Mouse (Mus musculus): ENCODE measurements around the gene Clk1.

Gene Clk1

DNA sequence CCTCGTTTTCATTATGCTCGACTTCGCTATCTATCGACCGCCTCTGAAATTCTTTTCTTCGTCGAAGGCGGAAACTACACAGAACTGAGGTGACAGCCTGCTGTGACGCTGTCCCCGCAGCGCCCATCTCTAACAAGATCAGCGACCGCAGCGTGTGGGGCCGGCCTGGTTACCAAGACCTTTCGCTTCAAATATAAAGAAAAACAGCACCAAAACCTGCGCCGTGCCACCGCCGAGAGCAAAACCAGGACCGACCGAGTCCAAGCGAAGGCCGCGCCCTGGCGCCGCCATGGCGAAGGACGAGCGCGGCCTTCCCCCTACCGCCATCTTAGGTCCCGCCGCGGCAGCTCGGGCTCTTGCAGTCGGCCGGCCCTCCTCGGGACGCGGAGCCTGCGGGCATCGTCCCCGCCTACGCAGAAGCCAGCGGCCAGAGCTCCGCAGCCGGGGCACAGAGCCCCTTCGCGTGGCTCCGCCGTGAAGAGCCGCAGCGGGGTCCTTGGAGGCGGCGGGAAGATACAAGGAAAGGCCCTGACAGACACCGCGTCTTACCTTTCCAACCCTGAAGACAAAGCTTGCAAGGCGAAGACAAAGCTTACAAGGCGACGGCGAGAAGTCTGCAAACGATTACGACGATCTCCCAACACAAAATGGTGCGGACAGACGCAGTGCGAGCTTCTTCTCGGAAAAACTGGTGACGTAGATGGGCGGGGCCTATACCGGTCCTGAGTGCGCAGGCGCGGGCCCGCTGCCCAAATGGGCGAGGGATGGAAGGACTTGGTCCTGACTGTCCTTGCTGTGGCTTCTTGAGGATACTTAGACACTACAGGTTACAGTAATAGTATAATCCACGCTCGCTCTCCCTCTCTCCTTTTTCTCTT, at the start of gene Clk1:
TSS of gene Clk1 (minus strand) at position 696 of the 878 bp plus-strand sequence.
- DNase-seq: peak; percentile 96

GRCm38 (mm10) chr1:58465561-58465960, 41.7 kb upstream of the Clk1 start:
- DNase-seq: no peak

- no peak for DNase-seq
Observed at GRCm38 (mm10) chr1:58465042-58465441, 41.2 kb upstream of the Clk1 start.

DNA sequence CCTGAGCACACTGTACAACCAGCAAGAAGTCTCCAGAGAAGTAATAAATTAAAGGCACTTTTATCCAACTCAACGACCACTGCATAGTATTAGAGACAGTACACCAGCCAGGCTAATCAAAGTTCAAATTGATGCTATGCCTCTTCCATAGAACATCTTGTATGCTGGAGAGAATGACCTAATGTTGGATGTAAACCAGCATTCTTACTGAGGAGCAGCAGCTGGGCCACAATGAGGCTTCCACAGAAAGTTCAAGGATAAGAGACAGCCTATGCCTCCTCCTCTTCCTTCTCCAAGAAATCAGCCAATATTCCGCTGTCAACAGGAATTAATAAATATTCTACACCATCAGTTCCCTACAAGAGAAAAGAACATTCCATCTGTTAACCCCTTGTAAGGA, 40.1 kb upstream of the Clk1 start:
- no peak for DNase-seq

DNA sequence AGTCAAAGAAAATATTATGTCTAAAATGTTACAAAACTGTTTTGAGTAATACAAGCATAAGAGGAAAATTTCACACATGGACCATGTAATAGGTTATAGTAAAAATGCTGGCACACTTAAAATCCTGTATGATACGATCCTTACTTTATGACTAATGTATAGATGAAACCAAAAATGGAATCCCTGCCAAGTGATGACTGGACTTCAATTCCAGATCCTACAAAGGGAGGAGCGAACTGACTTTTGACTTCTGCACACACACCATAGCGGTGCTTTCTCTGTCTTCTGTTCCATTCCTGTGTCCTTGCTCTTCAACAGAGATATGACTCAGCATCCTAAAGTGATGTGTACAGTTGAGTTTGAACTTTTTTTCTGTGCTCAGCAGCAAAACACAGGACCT, 36.7 kb upstream of the Clk1 start:
- DNase-seq: no peak

DNA sequence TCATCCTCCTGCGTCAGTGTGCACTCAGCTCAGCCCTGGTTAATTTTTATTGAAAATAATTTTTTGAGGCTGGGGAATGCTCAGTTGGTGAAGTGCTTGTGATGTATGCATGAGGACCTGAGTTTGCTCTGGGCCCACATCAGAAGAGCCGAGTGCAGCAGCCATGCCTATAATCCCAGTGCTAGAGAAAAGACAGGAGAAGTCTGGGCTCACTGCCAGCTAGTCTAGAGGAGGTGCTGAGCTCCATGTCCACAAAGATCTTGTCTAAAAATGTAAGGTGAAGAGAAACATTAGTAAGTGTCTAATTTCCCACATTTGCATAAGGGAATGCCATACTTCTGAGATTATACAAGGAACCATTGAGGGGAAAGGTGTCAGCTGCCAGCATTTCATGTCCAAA, 35.0 kb upstream of the Clk1 start:
- DNase-seq: peak; percentile 16

DNA sequence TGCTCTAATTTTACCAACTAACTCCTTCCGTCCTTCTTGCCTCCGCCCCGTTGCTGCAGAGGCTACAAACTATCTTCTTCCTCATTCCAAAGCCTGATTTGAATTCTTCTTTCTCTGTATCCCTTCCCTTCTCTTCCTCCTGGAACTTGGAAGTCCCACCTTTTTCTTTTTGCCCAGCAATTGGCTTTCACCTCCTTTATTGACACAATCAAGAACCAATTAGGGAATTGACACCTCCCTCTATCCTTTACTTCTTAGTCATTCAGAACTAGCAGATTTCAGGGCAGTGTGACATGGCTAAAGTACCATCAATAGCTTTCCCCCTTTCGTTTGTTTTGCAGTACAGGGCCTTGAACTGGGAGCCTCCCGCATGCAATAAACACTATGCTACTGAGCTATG, 34.3 kb upstream of the Clk1 start:
- DNase-seq: no peak

DNA sequence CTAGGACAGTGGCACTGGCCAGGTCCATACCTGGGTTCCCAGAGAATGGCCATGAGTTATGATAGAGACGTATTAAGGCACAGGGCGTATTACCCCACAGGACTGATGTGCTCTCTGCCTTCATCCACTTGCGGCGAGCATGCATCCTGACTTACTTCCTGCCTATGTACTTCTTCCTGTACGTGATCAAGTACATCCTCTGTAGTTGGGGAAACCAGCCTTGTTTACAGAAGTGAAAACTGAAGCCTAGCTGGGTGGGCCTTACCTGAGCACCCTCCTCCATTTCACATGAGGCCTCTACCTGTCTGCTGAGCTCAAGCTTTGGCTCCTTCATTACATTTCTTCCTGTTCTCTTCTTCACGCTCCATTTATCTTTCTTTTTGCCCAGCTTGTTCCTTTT, 30.4 kb upstream of the Clk1 start:
- no peak for DNase-seq

DNA sequence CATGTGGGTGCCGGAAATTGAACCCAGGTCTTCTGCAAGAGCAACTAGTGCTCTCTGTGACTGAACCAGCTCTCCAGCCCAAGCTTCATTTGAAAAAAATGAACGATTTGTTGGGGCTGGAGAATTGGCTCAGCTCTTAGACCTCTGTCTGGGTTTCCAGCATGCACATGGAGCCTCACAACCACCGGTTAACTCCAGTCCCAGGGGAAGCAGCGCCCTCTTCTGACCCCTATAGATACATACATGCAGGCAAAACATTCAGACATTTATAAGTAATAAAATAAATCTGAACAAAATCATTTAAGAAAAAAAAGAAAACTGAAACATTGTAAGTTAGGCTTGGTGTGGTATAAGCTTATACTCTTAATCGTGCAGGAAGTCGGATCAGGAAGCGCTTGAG, 24.5 kb upstream of the Clk1 start:
- no peak for DNase-seq

- DNase-seq: no peak
Observed at GRCm38 (mm10) chr1:58447766-58448165, 23.9 kb upstream of the Clk1 start.

- DNase-seq: no peak
Observed at GRCm38 (mm10) chr1:58445861-58446260, 22.0 kb upstream of the Clk1 start.

GRCm38 (mm10) chr1:58445143-58445722, 21.4 kb upstream of the Clk1 start, which contains the start of the genes Nif3l1 and Ppil3:
Gene Nif3l1 (plus strand): TSS chr1:58445151.
Gene Ppil3 (minus strand): TSS chr1:58445486.
- peak; percentile 76 for DNase-seq

GRCm38 (mm10) chr1:58444691-58445090, 20.8 kb upstream of the Clk1 start:
- no peak for DNase-seq

- DNase-seq: no peak
Observed at GRCm38 (mm10) chr1:58424551-58424950, 685 bp upstream of the Clk1 start.

- DNase-seq: no peak
Observed at GRCm38 (mm10) chr1:58422879-58423278, 987 bp downstream of the Clk1 start.

DNA sequence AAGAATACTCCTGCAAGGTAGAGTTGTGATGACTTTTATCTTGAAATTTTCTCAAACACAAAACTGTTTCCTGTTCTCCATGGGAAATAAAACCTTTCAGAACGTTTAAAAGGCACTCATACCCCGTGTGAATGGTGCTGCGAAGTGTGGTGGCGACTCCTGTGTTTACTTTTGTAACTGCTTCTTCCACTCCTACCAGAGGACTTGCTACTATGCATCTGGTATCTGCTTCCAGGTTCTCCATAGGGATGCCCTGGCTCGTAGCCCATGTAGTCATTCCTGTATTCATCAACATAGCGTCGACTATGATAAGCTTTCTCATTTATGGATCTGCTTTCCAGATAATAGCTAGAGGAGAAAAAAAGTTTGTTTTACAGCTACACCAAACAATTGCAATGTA, 2.9 kb downstream of the Clk1 start:
- no peak for DNase-seq

DNA sequence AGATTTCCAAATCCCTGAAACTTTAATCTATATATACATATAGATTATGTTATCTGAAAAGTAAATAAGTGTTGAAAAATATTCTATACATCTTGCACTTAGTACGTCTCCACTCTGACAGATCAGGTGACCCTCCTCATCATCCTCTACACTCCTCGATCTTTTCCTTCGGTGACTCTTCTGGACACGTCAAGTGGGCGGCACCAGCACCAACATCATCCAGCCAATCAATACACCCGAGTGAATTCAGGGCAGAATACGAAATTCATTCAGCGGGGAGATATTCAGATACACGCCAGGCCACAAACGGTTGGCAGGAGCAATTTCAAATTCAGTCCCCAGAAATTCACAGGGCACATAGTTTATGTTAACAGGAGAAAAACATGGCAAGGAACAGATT, 3.8 kb downstream of the Clk1 start:
- DNase-seq: no peak

DNA sequence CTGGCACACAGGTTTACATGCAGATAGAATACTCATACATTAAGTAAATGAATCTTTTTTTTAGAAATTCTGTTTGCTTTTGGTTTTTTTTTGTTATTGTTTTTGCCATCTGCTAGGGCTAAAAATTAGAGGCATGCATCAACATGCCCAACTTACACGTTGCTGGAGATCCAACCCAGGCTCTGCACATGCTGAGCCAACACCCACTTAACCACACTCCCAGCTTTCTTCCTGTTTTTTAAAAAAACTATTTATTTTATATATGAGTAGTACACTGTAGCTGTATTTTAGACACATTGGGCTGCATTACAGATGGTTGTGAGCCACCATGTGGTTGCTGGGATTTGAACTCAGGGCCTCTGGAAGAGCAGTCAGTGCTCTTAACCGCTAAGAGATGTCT, 7.8 kb downstream of the Clk1 start:
- no peak for DNase-seq

GRCm38 (mm10) chr1:58415442-58415841, 8.4 kb downstream of the Clk1 start:
- no peak for DNase-seq

GRCm38 (mm10) chr1:58410776-58411175, 13.1 kb downstream of the Clk1 start:
- no peak for DNase-seq

- no peak for DNase-seq
Observed at GRCm38 (mm10) chr1:58410198-58410588, 13.7 kb downstream of the Clk1 start.

DNA sequence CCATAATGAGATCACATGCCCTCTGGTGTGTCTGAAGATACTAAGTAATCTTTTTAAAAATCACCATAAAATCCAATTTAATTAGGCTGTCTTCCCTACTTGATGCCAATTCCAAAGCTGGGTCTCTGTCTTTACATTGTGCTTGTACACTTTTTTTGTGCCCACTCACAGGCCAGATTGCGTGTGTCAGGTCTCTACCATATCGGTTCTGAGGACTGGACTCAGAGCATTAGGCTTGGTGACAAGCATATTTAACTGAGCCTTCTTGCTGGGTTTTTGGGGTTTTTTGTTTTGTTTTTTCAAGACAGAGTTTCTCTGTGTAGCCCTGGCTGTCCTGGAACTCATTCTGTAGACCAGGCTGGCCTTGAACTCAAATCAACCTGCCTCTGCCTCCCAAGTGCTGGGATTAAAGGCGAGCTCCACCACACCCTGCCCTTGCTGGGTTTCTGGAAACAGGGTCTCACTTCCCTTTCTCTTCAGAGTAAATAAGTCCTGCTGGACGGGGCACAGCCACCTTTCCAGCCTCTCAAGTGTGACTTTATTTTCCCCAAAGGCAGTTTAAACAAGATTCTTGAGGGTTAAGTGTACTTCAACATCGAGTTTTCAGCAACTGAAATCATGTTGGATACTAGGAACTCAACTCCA, 14.2 kb downstream of the Clk1 start:
- no peak for DNase-seq

DNA sequence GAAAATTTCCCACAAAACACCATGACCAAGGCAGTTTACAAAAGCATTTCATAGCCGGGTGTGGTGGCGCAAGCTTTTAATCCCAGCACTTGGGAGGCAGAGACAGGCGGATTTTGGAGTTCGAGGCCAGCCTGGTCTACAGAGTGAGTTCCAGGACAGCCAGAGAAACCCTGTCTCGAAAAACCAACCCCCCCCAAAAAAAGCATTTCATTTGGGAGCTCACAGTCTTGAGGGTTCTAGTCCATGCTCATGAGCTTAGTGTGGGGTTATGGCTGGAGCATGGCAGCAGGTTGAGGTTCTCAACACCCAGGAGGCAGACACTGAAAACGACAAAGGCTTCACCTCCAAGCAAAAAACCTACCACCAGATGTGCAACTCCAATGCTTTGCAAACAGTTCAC, 15.7 kb downstream of the Clk1 start:
- no peak for DNase-seq

DNA sequence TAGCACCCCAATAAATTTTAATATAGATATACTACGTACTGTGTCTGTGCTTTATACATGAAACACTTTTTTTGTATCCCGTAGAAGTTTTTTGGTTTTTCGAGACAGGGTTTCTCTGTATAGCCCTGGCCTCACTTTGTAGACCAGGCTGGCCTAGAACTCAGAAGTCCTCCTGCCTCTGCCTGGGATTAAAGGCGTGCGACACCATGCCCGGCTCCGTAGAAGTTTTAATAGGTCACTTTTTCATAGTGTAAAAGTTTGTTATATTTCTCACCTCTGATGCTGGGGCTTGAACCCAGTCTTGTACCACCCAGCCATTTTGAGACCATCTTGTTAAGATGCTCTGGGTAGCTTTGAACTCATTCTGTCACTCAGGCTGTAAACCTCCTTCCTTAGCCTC, 16.5 kb downstream of the Clk1 start:
- DNase-seq: no peak
